Mouse (Mus musculus): Measurements from ENCODE around the gene Elf1. TPM values are rescaled to one million over a fixed set of nuclear protein-coding genes. Genes with fewer than 3 reads are reported as not detected.

The Elf1 gene
- polyA plus RNA-seq, 1 experiment from 2014 or later = 1.9 TPM

DNA sequence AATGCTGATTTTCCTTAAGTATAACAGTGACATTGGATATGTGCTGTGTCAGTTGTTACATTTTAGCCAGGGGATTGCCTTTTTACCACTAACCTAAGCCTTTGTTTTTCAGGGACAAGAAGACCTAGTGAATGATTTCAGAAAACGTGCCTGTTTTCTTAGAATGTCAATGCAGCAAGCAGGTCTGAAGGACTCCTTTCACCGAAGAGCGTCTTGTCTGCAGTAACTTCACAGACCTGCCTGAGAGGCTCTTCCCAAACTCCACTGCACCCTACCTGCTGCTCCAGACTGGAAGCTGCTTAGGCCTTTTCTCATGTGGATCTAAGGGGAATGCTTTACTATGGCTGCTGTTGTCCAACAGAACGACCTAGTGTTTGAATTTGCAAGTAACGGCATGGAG lies 55.0 kb downstream of the Elf1 start:
- Histone ChIP-seq H3K36me3 (ENCODE audit: control insufficient read depth, insufficient read depth, low read length) (no peaks in the 10 kb centered on the region), H3K9ac (ENCODE audit: low read length) (no peak overlapping the region), H3K27me3 (replicated peaks; ENCODE audit: control insufficient read depth, insufficient read depth, low read length) (no peaks in the 10 kb centered on the region), H3K9me3 (replicated peaks; ENCODE audit: control insufficient read depth, low read length) (no peaks in the 10 kb centered on the region), H3K4me3 (ENCODE audit: low read depth, low read length) (no peak overlapping the region), H3K4me1 (ENCODE audit: control insufficient read depth, insufficient read depth, low read length) (no peaks in the 10 kb centered on the region), H3K27ac (ENCODE audit: low read depth, low read length) (no peak overlapping the region), H3K4me2 (ENCODE audit: low read length) (no peak overlapping the region)
- 76% methylated on average over 5 of the region's 5 CpGs for WGBS
- DNase-seq (ENCODE audit: low spot score) (no peak), ATAC-seq (no peak)

DNA sequence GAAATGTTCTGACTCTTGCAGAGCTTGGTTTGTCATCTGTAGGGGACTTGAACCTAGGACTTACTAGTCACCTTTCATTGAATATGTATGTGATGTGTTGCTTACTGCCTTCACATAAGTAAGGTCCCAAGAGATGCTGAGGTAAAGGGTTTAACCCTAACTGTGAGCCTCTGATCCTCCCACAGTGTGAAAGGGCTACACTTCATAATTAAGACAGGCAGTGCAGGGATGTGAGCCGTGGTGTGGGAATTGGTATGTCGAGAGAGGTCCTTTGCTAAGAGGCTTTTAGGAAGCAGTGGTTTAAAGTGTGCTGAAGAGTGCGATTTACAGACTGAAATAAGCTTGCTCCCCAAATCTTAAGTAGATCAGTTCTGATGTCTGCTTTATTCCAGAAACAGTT lies 55.8 kb downstream of the Elf1 start:
- Histone ChIP-seq H3K36me3 (ENCODE audit: control insufficient read depth, insufficient read depth, low read length) (no peaks in the 10 kb centered on the region), H3K9me3 (replicated peaks; ENCODE audit: control insufficient read depth, low read length) (no peaks in the 10 kb centered on the region), H3K9ac (ENCODE audit: low read length) (no peak overlapping the region), H3K27me3 (replicated peaks; ENCODE audit: control insufficient read depth, insufficient read depth, low read length) (no peaks in the 10 kb centered on the region), H3K4me1 (ENCODE audit: control insufficient read depth, insufficient read depth, low read length) (no peaks in the 10 kb centered on the region), H3K4me3 (ENCODE audit: low read depth, low read length) (no peak overlapping the region), H3K4me2 (ENCODE audit: low read length) (no peak overlapping the region), H3K27ac (ENCODE audit: low read depth, low read length) (no peak overlapping the region)
- 82% methylated on average over 3 of the region's 3 CpGs for WGBS
- ATAC-seq (no peak), DNase-seq (ENCODE audit: low spot score) (no peak)

- DNase-seq (ENCODE audit: low spot score) = no peak
- no peaks in the 10 kb centered on the region for H3K36me3 ChIP-seq (ENCODE audit: control insufficient read depth, insufficient read depth, low read length)
- no peak overlapping the region for H3K4me2 ChIP-seq (ENCODE audit: low read length)
- no peaks in the 10 kb centered on the region for H3K27me3 ChIP-seq (replicated peaks; ENCODE audit: control insufficient read depth, insufficient read depth, low read length)
- H3K9ac ChIP-seq (ENCODE audit: low read length) = no peak overlapping the region
- H3K27ac ChIP-seq (ENCODE audit: low read depth, low read length) = no peak overlapping the region
- WGBS = 82% methylated on average over 5 of the region's 5 CpGs
- H3K9me3 ChIP-seq (replicated peaks; ENCODE audit: control insufficient read depth, low read length) = no peaks in the 10 kb centered on the region
- no peak for ATAC-seq
- H3K4me3 ChIP-seq (ENCODE audit: low read depth, low read length) = no peak overlapping the region
- no peaks in the 10 kb centered on the region for H3K4me1 ChIP-seq (ENCODE audit: control insufficient read depth, insufficient read depth, low read length)
Measured at GRCm38 (mm10) chr14:79537463-79537862, 56.5 kb downstream of the Elf1 start.

GRCm38 (mm10) chr14:79537921-79538320 lies 56.9 kb downstream of the Elf1 start:
- Histone ChIP-seq H3K9ac (ENCODE audit: low read length) (no peak overlapping the region), H3K4me2 (ENCODE audit: low read length) (no peak overlapping the region), H3K9me3 (replicated peaks; ENCODE audit: control insufficient read depth, low read length) (no peaks in the 10 kb centered on the region), H3K36me3 (ENCODE audit: control insufficient read depth, insufficient read depth, low read length) (no peaks in the 10 kb centered on the region), H3K4me3 (ENCODE audit: low read depth, low read length) (no peak overlapping the region), H3K27ac (ENCODE audit: low read depth, low read length) (no peak overlapping the region), H3K27me3 (replicated peaks; ENCODE audit: control insufficient read depth, insufficient read depth, low read length) (no peaks in the 10 kb centered on the region), H3K4me1 (ENCODE audit: control insufficient read depth, insufficient read depth, low read length) (no peaks in the 10 kb centered on the region)
- no peak for ATAC-seq
- DNase-seq (ENCODE audit: low spot score) = no peak

- H3K9ac ChIP-seq (ENCODE audit: low read length) = no peak overlapping the region
- ATAC-seq (no peak), DNase-seq (ENCODE audit: low spot score) (no peak)
- H3K4me1 ChIP-seq (ENCODE audit: control insufficient read depth, insufficient read depth, low read length) = no peaks in the 10 kb centered on the region
- H3K36me3 ChIP-seq (ENCODE audit: control insufficient read depth, insufficient read depth, low read length) = no peaks in the 10 kb centered on the region
- no peak overlapping the region for H3K27ac ChIP-seq (ENCODE audit: low read depth, low read length)
- no peaks in the 10 kb centered on the region for H3K27me3 ChIP-seq (replicated peaks; ENCODE audit: control insufficient read depth, insufficient read depth, low read length)
- H3K4me3 ChIP-seq (ENCODE audit: low read depth, low read length) = no peak overlapping the region
- H3K4me2 ChIP-seq (ENCODE audit: low read length) = no peak overlapping the region
- no peaks in the 10 kb centered on the region for H3K9me3 ChIP-seq (replicated peaks; ENCODE audit: control insufficient read depth, low read length)
Measured at GRCm38 (mm10) chr14:79541606-79542005, 60.6 kb downstream of the Elf1 start.

DNA sequence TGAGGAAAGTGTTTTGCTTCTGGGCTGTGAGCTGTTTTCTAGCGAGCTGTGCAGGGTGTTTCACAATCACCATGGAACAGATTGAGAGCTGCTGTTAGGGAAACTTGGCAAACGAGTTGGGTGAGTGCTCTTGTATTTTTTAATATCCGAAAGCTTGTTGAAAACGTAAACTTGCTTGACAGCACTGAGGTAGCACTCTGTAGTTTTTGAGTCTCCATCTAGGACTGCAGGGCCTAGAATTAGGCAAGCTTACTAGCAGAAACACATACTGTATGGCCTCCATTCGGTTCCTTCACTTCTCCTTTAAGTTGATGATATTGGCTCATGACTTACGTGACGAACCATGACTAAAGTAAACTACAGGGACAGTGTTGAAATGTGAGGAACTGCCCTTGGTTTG lies 68.3 kb downstream of the Elf1 start:
- Histone ChIP-seq H3K4me3 (ENCODE audit: low read depth, low read length) (no peak overlapping the region), H3K4me1 (ENCODE audit: control insufficient read depth, insufficient read depth, low read length) (no peaks in the 10 kb centered on the region), H3K27ac (ENCODE audit: low read depth, low read length) (no peak overlapping the region), H3K36me3 (ENCODE audit: control insufficient read depth, insufficient read depth, low read length) (no peaks in the 10 kb centered on the region), H3K27me3 (replicated peaks; ENCODE audit: control insufficient read depth, insufficient read depth, low read length) (no peaks in the 10 kb centered on the region), H3K4me2 (ENCODE audit: low read length) (no peak overlapping the region), H3K9me3 (replicated peaks; ENCODE audit: control insufficient read depth, low read length) (no peaks in the 10 kb centered on the region), H3K9ac (ENCODE audit: low read length) (no peak overlapping the region)
- ATAC-seq (no peak), DNase-seq (ENCODE audit: low spot score) (no peak)
- WGBS = 83% methylated on average over 7 of the region's 7 CpGs

GRCm38 (mm10) chr14:79551929-79552328 lies 70.9 kb downstream of the Elf1 start:
- DNase-seq (ENCODE audit: low spot score) (no peak), ATAC-seq (no peak)
- Histone ChIP-seq H3K36me3 (ENCODE audit: control insufficient read depth, insufficient read depth, low read length) (no peaks in the 10 kb centered on the region), H3K4me3 (ENCODE audit: low read depth, low read length) (no peak overlapping the region), H3K4me2 (ENCODE audit: low read length) (no peak overlapping the region), H3K4me1 (ENCODE audit: control insufficient read depth, insufficient read depth, low read length) (no peaks in the 10 kb centered on the region), H3K27ac (ENCODE audit: low read depth, low read length) (no peak overlapping the region), H3K27me3 (replicated peaks; ENCODE audit: control insufficient read depth, insufficient read depth, low read length) (no peaks in the 10 kb centered on the region), H3K9me3 (replicated peaks; ENCODE audit: control insufficient read depth, low read length) (no peaks in the 10 kb centered on the region), H3K9ac (ENCODE audit: low read length) (no peak overlapping the region)
- 90% methylated on average over 2 of the region's 2 CpGs for WGBS

GRCm38 (mm10) chr14:79552854-79553253 lies 71.9 kb downstream of the Elf1 start:
- Histone ChIP-seq H3K9ac (ENCODE audit: low read length) (no peak overlapping the region), H3K9me3 (replicated peaks; ENCODE audit: control insufficient read depth, low read length) (no peaks in the 10 kb centered on the region), H3K36me3 (ENCODE audit: control insufficient read depth, insufficient read depth, low read length) (no peaks in the 10 kb centered on the region), H3K4me1 (ENCODE audit: control insufficient read depth, insufficient read depth, low read length) (no peaks in the 10 kb centered on the region), H3K27me3 (replicated peaks; ENCODE audit: control insufficient read depth, insufficient read depth, low read length) (no peaks in the 10 kb centered on the region), H3K27ac (ENCODE audit: low read depth, low read length) (no peak overlapping the region), H3K4me3 (ENCODE audit: low read depth, low read length) (no peak overlapping the region), H3K4me2 (ENCODE audit: low read length) (no peak overlapping the region)
- 89% methylated on average over 1 of the region's 1 CpGs for WGBS
- no peak for ATAC-seq
- no peak for DNase-seq (ENCODE audit: low spot score)

GRCm38 (mm10) chr14:79557796-79558195 lies 76.8 kb downstream of the Elf1 start:
- WGBS = 89% methylated on average over 1 of the region's 1 CpGs
- Histone ChIP-seq H3K4me2 (ENCODE audit: low read length) (no peak overlapping the region), H3K9ac (ENCODE audit: low read length) (no peak overlapping the region), H3K27ac (ENCODE audit: low read depth, low read length) (no peak overlapping the region), H3K9me3 (replicated peaks; ENCODE audit: control insufficient read depth, low read length) (no peaks in the 10 kb centered on the region), H3K36me3 (ENCODE audit: control insufficient read depth, insufficient read depth, low read length) (no peaks in the 10 kb centered on the region), H3K4me1 (ENCODE audit: control insufficient read depth, insufficient read depth, low read length) (no peaks in the 10 kb centered on the region), H3K27me3 (replicated peaks; ENCODE audit: control insufficient read depth, insufficient read depth, low read length) (no peaks in the 10 kb centered on the region), H3K4me3 (ENCODE audit: low read depth, low read length) (no peak overlapping the region)
- no peak for DNase-seq (ENCODE audit: low spot score)
- no peak for ATAC-seq

- WGBS = 20% methylated on average over 5 of the region's 5 CpGs
Measured at GRCm38 (mm10) chr14:79562745-79563144, 81.8 kb downstream of the Elf1 start.

More at GRCm38 (mm10) chr14:79562745-79563144, 81.8 kb downstream of the Elf1 start:
- ATAC-seq = no peak
- Histone ChIP-seq H3K9ac (ENCODE audit: low read length) (no peak overlapping the region), H3K9me3 (replicated peaks; ENCODE audit: control insufficient read depth, low read length) (no peaks in the 10 kb centered on the region), H3K4me1 (ENCODE audit: control insufficient read depth, insufficient read depth, low read length) (no peaks in the 10 kb centered on the region), H3K27me3 (replicated peaks; ENCODE audit: control insufficient read depth, insufficient read depth, low read length) (no peaks in the 10 kb centered on the region), H3K4me3 (ENCODE audit: low read depth, low read length) (no peak overlapping the region), H3K36me3 (ENCODE audit: control insufficient read depth, insufficient read depth, low read length) (no peaks in the 10 kb centered on the region), H3K4me2 (ENCODE audit: low read length) (no peak overlapping the region), H3K27ac (ENCODE audit: low read depth, low read length) (no peak overlapping the region)
- DNase-seq (ENCODE audit: low spot score) = peak; percentile 42
